Mouse (Mus musculus): Measurements from ENCODE around the gene Dixdc1. TPM values are rescaled to one million over a fixed set of nuclear protein-coding genes. Genes with fewer than 3 reads are reported as not detected.

Gene Dixdc1
- total RNA-seq, 2 experiments from 2014 or later, result 79.6 to 82.8 TPM

GRCm38 (mm10) chr9:50714188-50714587 lies 25.1 kb downstream of the Dixdc1 start:
- intact Hi-C loops (cut with DNase I), result no loop called here
- no peak for DNase-seq (ENCODE audit: low spot score in 2 of 2)

- no peak for DNase-seq (ENCODE audit: low spot score in 2 of 2)
- intact Hi-C loops (cut with DNase I), result no loop called here
These were observed 28.0 kb downstream of the Dixdc1 start for GRCm38 (mm10) chr9:50711337-50711736.

- intact Hi-C loops (cut with DNase I), result loop anchor here (2.0 kb wide), 1 partner anchor 26 kb away; no protein-coding TSS in a partner anchor
- no peak for DNase-seq (ENCODE audit: low spot score in 2 of 2)
These were observed 30.2 kb downstream of the Dixdc1 start for GRCm38 (mm10) chr9:50709108-50709507.

- no peak for DNase-seq (ENCODE audit: low spot score in 2 of 2)
- intact Hi-C loops (cut with DNase I), result no loop called here
These were observed 34.4 kb downstream of the Dixdc1 start for GRCm38 (mm10) chr9:50704907-50705306.

GRCm38 (mm10) chr9:50700921-50701691 lies 38.2 kb downstream of the Dixdc1 start:
- intact Hi-C loops (cut with DNase I), result no loop called here

GRCm38 (mm10) chr9:50698418-50699409 lies 40.6 kb downstream of the Dixdc1 start:
- peak; percentile 60 to 76 for DNase-seq (ENCODE audit: low spot score in 2 of 2)
- intact Hi-C loops (cut with DNase I), result loop anchor here (2.0 to 5.0 kb wide), 2 partner anchors 39 to 70 kb away; partner anchors contain the start of genes Dixdc1 and Fdxacb1

More at GRCm38 (mm10) chr9:50700921-50701691, 38.2 kb downstream of the Dixdc1 start:
- DNase-seq (ENCODE audit: low spot score in 2 of 2), result peak in 1 of 2 experiments; percentile 14

GRCm38 (mm10) chr9:50697706-50698041 lies 41.6 kb downstream of the Dixdc1 start:
- intact Hi-C loops (cut with DNase I), result loop anchor here (2.0 to 5.0 kb wide), 2 partner anchors 40 to 71 kb away; partner anchors contain the start of genes Dixdc1 and Fdxacb1

GRCm38 (mm10) chr9:50696851-50697705 lies 42.2 kb downstream of the Dixdc1 start:
- intact Hi-C loops (cut with DNase I), result loop anchor here (5.0 kb wide), 1 partner anchor 40 kb away; the partner anchor contains the start of gene Dixdc1
- no peak for DNase-seq (ENCODE audit: low spot score in 2 of 2)

More at GRCm38 (mm10) chr9:50697706-50698041, 41.6 kb downstream of the Dixdc1 start:
- DNase-seq (ENCODE audit: low spot score in 2 of 2), result peak; percentile 81 to 84

- intact Hi-C loops (cut with DNase I), result loop anchor here (5.0 kb wide), 1 partner anchor 42 kb away; the partner anchor contains the start of gene Dixdc1
- no peak for DNase-seq (ENCODE audit: low spot score in 2 of 2)
These were observed 44.2 kb downstream of the Dixdc1 start for GRCm38 (mm10) chr9:50695153-50695552.

GRCm38 (mm10) chr9:50693631-50694030 lies 45.7 kb downstream of the Dixdc1 start:
- peak in 1 of 2 experiments; percentile 23 for DNase-seq (ENCODE audit: low spot score in 2 of 2)
- intact Hi-C loops (cut with DNase I), result no loop called here

GRCm38 (mm10) chr9:50692626-50693580 lies 46.4 kb downstream of the Dixdc1 start:
- intact Hi-C loops (cut with DNase I), result no loop called here
- no peak for DNase-seq (ENCODE audit: low spot score in 2 of 2)

GRCm38 (mm10) chr9:50686866-50687652 lies 52.3 kb downstream of the Dixdc1 start:
- DNase-seq (ENCODE audit: low spot score in 2 of 2), result no peak
- intact Hi-C loops (cut with DNase I), result no loop called here

- intact Hi-C loops (cut with DNase I), result no loop called here
- no peak for DNase-seq (ENCODE audit: low spot score in 2 of 2)
These were observed 57.6 kb downstream of the Dixdc1 start for GRCm38 (mm10) chr9:50681727-50682126.

GRCm38 (mm10) chr9:50679406-50679805 lies 59.9 kb downstream of the Dixdc1 start:
- DNase-seq (ENCODE audit: low spot score in 2 of 2), result no peak
- intact Hi-C loops (cut with DNase I), result no loop called here

GRCm38 (mm10) chr9:50674771-50675170 lies 64.5 kb downstream of the Dixdc1 start:
- no peak for DNase-seq (ENCODE audit: low spot score in 2 of 2)
- intact Hi-C loops (cut with DNase I), result no loop called here

GRCm38 (mm10) chr9:50670690-50671089 lies 68.6 kb downstream of the Dixdc1 start:
- no peak for DNase-seq (ENCODE audit: low spot score in 2 of 2)
- intact Hi-C loops (cut with DNase I), result no loop called here
